Mouse (Mus musculus): Measurements from ENCODE around the gene Nup88.
"Not testable (repeated sequence)": the region's sequence is repeated elsewhere in the genome, so short reads cannot be mapped to it uniquely, and the experiment has no call there.

Gene Nup88

DNA sequence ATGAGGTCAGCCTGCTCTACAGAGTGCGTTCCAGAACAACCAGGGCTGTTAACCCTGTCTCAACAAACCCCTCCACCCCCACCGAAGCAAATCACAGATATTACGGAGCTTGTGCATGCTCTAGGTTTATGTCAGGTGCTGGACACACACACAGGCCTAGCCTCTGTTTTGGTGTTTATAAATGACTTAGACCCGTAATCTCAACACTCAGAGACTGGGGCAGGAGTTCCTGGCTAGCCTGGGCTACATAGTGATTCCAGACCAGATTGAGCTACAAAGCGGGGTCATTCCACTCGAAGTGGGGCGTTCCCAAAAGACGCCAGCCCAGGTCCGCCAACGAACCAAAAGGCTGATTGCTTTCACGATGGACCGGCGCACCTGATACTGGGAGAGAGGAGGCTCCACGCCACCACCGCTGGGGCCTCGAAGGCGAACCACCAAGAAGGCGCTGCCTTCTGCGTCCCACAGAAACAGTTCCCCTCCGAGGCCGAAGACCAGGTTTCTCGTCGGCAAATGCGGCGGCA is 440 bp downstream of the Nup88 start:
- DNase-seq (ENCODE audit: low spot score): no peak

GRCm38 (mm10) chr11:70964222-70964907 is 5.4 kb downstream of the Nup88 start:
- DNase-seq (ENCODE audit: low spot score): no peak

DNA sequence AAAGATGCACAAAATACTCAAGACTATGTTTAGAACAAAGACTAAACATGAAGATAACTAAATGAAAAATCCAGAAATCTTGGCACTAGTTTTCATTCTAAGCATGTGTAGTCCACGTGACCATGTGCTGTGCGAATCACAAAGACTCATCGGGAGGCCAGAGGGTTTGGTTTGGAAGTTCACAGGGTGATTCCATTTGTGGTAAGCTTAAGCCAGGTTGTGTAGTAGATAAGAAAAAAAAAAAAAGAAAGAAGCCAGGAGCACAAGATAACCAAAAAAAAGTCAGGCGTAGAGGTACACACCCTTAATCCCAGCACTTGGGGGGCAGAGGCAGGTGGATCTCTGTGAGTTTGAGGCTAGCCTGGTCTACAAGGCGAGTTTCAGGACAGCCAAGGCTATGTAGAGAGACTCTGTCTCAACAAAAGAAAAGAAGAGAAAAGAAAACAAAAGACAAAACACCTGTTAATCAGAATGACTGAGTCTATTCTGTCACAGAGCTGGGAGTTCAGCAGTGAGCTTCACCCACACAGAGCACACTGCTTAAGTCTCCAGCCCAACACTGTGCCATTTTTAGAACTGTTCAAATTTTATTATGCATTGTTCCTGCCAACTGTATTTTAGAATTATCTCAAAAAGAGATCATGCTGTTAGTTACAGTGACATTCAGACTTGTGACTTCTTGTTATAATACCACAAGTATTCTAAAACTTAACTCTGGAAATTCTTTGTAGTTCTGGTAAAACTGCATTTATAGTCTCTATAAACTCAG is 8.8 kb downstream of the Nup88 start:
- no peak for DNase-seq (ENCODE audit: low spot score)

- no peak for DNase-seq (ENCODE audit: low spot score)
Measured at GRCm38 (mm10) chr11:70954711-70955110, 15.1 kb downstream of the Nup88 start.

GRCm38 (mm10) chr11:70944935-70945817 is 24.6 kb downstream of the Nup88 start:
- DNase-seq (ENCODE audit: low spot score): no peak

GRCm38 (mm10) chr11:70943651-70944050 is 26.1 kb downstream of the Nup88 start:
- DNase-seq (ENCODE audit: low spot score): no peak

GRCm38 (mm10) chr11:70942596-70942995 is 27.2 kb downstream of the Nup88 start:
- DNase-seq (ENCODE audit: low spot score): no peak

GRCm38 (mm10) chr11:70935316-70935715 is 34.5 kb downstream of the Nup88 start:
- no peak for DNase-seq (ENCODE audit: low spot score)

- no peak for DNase-seq (ENCODE audit: low spot score)
Measured at GRCm38 (mm10) chr11:70931461-70931860, 38.3 kb downstream of the Nup88 start.

DNA sequence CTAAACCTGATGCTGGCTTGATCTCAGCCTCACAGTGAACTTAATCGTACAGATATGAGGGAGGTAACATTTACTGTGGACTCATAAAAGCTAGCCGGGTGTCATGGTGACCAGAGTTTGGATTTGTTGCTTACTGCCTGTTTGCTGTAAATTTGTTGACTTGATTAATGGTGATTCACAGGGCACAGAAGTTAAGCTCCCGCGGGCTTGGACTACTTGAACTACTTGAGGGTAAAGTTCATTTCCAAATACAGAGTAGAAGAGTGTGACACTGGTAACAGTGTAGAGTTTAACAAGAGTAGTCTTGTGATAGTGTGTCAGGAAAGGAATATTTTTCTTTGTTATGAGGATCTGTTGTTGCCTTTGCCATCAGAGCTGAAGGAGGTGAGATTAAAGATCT is 50.2 kb downstream of the Nup88 start:
- no peak for DNase-seq (ENCODE audit: low spot score)

DNA sequence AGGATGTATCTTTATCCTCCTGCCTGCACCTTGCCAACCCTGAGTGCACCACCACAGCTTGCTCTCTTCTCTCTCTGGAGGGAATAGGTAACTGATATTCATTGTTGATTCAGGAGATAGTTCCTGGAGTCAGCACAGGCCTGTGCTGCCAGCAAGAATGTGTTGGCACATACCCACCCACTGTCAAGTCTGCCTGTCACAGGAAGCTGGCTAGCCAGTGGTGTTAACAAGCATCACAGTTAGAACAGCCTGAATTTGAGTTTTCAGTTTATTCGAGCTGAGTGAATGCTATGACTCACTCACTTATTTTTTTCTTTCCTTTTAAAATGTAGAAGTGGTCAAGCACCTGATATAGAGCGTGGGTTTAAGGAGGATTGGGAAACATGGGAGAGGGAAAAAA is 51.9 kb downstream of the Nup88 start:
- DNase-seq (ENCODE audit: low spot score): no peak

GRCm38 (mm10) chr11:70911920-70912319 is 57.9 kb downstream of the Nup88 start:
- no peak for DNase-seq (ENCODE audit: low spot score)

GRCm38 (mm10) chr11:70911323-70911722 is 58.5 kb downstream of the Nup88 start:
- DNase-seq (ENCODE audit: low spot score): no peak

DNA sequence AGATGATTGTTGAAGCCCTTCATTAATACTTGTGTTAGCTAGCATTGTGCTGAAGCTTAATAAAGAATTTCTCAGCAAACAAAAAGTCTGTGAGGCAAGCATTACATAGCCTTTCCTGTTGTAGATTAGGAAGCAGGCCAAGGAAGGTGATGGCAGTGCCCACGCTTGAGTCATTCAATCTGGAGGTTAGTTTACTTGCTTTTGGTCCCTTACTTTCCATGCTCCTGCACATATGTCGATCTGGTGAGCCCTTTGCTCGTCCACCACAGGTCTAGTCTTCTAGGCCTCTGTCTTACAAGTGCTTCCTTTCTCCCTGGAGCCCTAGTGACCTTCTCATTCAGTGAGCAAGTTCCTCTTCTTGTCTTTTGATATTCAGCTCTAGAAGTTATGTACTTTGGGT is 63.1 kb downstream of the Nup88 start:
- DNase-seq (ENCODE audit: low spot score): no peak

DNA sequence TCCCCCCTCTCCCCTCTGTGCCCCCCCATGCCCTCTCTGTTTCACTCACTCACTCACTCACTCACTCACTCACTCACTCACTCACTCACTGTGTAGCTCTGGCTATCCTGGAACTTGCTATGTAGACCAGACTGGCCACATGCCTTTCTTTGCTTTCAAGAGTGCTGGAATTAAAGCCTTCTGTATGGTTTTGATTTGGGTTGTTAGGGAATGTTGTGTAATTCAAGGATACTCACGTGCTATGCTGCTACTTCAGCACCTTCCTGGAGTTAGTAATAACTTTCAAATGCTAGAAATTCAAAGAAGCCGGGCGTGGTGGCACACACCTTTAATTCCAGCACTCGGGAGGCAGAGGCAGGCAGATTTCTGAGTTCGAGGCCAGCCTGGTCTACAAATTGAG is 71.6 kb downstream of the Nup88 start:
- not testable (repeated sequence) for DNase-seq (ENCODE audit: low spot score)

- no peak for DNase-seq (ENCODE audit: low spot score)
Measured at GRCm38 (mm10) chr11:70897680-70898079, 72.1 kb downstream of the Nup88 start.

All from ovary, postnatal 10 days (tissue).